Mouse (Mus musculus) kidney, adult 2 months (tissue): ENCODE measurements around the gene Sesn3.

Experiments
- CTCF ChIP-seq: fragments of 200-500 bp; conservative IDR thresholded peaks from 2 replicates; pipeline ENCODE4 v1.5.1; 2011; ENCODE audit warnings: low read depth, mild to moderate bottlenecking, control low read depth, low read length, moderate library complexity, mixed read lengths; ENCODE audit not compliant: insufficient read depth, insufficient read length
- POLR2A ChIP-seq: fragments of 200-500 bp; IDR thresholded peaks from one replicate; pipeline ENCODE4 v1.6.1; 2011; ENCODE audit warnings: low read depth, low read length, control low read depth

DNA sequence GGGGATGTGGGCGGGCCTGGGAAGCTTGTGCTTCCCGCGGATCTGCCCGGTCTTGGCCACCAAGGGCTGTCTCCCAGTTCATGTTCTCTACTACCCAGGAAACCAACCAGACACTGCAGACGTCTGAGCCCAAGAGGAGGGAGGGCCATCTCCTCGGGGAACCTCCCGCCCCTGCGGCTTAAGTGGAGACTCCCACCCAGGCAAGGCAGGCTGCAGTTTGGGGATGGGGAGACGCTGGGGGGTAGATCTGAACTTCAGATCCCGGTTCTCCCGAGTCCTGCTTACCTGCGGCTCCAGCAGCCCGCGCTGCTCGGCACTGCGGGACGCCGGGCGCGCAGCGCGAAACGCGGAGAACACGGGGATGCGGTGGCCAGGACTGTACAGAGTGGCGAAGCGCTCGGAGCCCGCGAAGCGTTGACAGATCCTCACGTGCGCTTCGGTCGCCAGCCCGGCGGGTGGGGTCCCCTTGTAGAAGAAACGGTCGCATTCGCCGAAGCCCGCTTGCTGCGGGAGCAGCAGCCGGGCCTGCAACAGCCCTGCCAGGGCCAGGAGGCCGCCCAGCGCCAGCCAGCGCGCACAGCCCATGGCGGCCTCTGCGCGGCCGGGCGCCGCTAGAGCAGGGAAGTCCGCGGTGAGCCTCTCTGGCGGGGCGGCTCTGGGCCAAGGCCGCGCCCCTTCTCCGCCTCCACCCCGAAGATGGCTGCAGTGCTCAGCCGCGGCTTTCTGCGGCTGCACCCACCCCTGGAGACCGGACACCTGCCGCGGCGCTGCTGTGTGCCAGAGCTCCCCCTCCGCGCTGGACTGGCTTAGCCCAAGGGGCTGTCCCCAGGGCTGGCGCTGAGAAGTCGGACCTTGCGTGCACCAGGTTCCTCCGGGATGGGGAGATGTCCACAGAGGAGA is 105.8 kb downstream of the Sesn3 start:
- TF ChIP-seq CTCF (no peak), POLR2A (no peak)
